Mouse (Mus musculus): Measurements from ENCODE around the gene Pik3c2b. TPM values are rescaled to one million over a fixed set of nuclear protein-coding genes. Genes with fewer than 3 reads are reported as not detected.

The Pik3c2b gene
- total RNA-seq, 1 experiment: 3.1 TPM

- Histone ChIP-seq H3K36me3 (ENCODE audit: control insufficient read depth, insufficient read depth, low read length, poor library complexity, severe bottlenecking) (no peaks in the 10 kb centered on the region), H3K9me3 (ENCODE audit: control insufficient read depth, insufficient read depth, low read depth, low read length) (no peaks in the 10 kb centered on the region), H3K4me3 (ENCODE audit: insufficient read depth in 1 of 2, low read depth in 1 of 2, low read length in 2 of 2, poor library complexity in 1 of 2, severe bottlenecking in 1 of 2) (no peak overlapping the region), H3K27ac (ENCODE audit: insufficient read depth, low read depth, low read length, poor library complexity, severe bottlenecking) (no peak overlapping the region; the same call in 1 of the 2 replicates), H3K9ac (ENCODE audit: insufficient read depth, low read depth, low read length, poor library complexity, severe bottlenecking) (no peak overlapping the region), H3K4me1 (ENCODE audit: control insufficient read depth in 2 of 2, insufficient read depth in 2 of 2, low read length in 2 of 2, poor library complexity in 1 of 2) (peaks cover 4 to 18% of the 10 kb centered on the region in 2 experiments; a peak in 3 of 4 replicates)
- in situ Hi-C loops (cut with MboI; ENCODE audit: low sequenced_read_pairs in 2 of 2, unreplicated experiment in 2 of 2): no loop called here
- DNase-seq (ENCODE audit: low read depth, low spot score): no peak
- TF ChIP-seq ZC3H11A (IDR thresholded peaks at IDR 0.05; ENCODE audit: borderline replicate concordance, low read depth, low read length): no peak
- TF ChIP-seq CHD2 (IDR thresholded peaks at IDR 0.05; ENCODE audit: low read depth, low read length): no peak
These were observed 4.5 kb downstream of the Pik3c2b start for GRCm38 (mm10) chr1:133050001-133050431.

GRCm38 (mm10) chr1:133051829-133052228 lies 6.4 kb downstream of the Pik3c2b start:
- TF ChIP-seq MAFK (IDR thresholded peaks at IDR 0.05; ENCODE audit: insufficient read depth, low read depth, low read length) (no peak), ZC3H11A (IDR thresholded peaks at IDR 0.05; ENCODE audit: borderline replicate concordance, low read depth, low read length) (peak; percentile 13; the same call in 1 of the 2 replicates)
- Histone ChIP-seq H3K9ac (ENCODE audit: insufficient read depth, low read depth, low read length, poor library complexity, severe bottlenecking) (no peak overlapping the region), H3K4me1 (ENCODE audit: control insufficient read depth in 2 of 2, insufficient read depth in 2 of 2, low read length in 2 of 2, poor library complexity in 1 of 2) (peaks cover 2 to 18% of the 10 kb centered on the region in 2 experiments; a peak in 3 of 4 replicates), H3K27ac (ENCODE audit: insufficient read depth, low read depth, low read length, poor library complexity, severe bottlenecking) (no peak overlapping the region), H3K9me3 (ENCODE audit: control insufficient read depth, insufficient read depth, low read depth, low read length) (no peaks in the 10 kb centered on the region), H3K36me3 (ENCODE audit: control insufficient read depth, insufficient read depth, low read length, poor library complexity, severe bottlenecking) (no peaks in the 10 kb centered on the region), H3K4me3 (ENCODE audit: insufficient read depth in 1 of 2, low read depth in 1 of 2, low read length in 2 of 2, poor library complexity in 1 of 2, severe bottlenecking in 1 of 2) (no peak overlapping the region)
- DNase-seq (ENCODE audit: low read depth, low spot score): no peak
- in situ Hi-C loops (cut with MboI; ENCODE audit: low sequenced_read_pairs in 2 of 2, unreplicated experiment in 2 of 2): no loop called here

GRCm38 (mm10) chr1:133053034-133053433 lies 7.6 kb downstream of the Pik3c2b start:
- no peak overlapping the region for H3K4me3 ChIP-seq (ENCODE audit: insufficient read depth in 1 of 2, low read depth in 1 of 2, low read length in 2 of 2, poor library complexity in 1 of 2, severe bottlenecking in 1 of 2)
- TF ChIP-seq MAFK (IDR thresholded peaks at IDR 0.05; ENCODE audit: insufficient read depth, low read depth, low read length): no peak
- no peak for TF ChIP-seq CHD2 (IDR thresholded peaks at IDR 0.05; ENCODE audit: low read depth, low read length)
- TF ChIP-seq ZNF384 (IDR thresholded peaks at IDR 0.05; ENCODE audit: low read depth, low read length): no peak
- no peak for TF ChIP-seq ZC3H11A (IDR thresholded peaks at IDR 0.05; ENCODE audit: borderline replicate concordance, low read depth, low read length)
- TF ChIP-seq HCFC1 (IDR thresholded peaks at IDR 0.05; ENCODE audit: borderline replicate concordance, insufficient read depth, low read length): no peak
- H3K36me3 ChIP-seq (ENCODE audit: control insufficient read depth, insufficient read depth, low read length, poor library complexity, severe bottlenecking): no peaks in the 10 kb centered on the region
- H3K27ac ChIP-seq (ENCODE audit: insufficient read depth, low read depth, low read length, poor library complexity, severe bottlenecking): no peak overlapping the region
- DNase-seq (ENCODE audit: low read depth, low spot score): no peak
- H3K4me1 ChIP-seq (ENCODE audit: control insufficient read depth in 2 of 2, insufficient read depth in 2 of 2, low read length in 2 of 2, poor library complexity in 1 of 2): peaks cover 0 to 15% of the 10 kb centered on the region in 2 experiments; a peak in 2 of 4 replicates
- H3K9ac ChIP-seq (ENCODE audit: insufficient read depth, low read depth, low read length, poor library complexity, severe bottlenecking): no peak overlapping the region
- no peaks in the 10 kb centered on the region for H3K9me3 ChIP-seq (ENCODE audit: control insufficient read depth, insufficient read depth, low read depth, low read length)
- in situ Hi-C loops (cut with MboI; ENCODE audit: low sequenced_read_pairs in 2 of 2, unreplicated experiment in 2 of 2): no loop called here

GRCm38 (mm10) chr1:133054326-133054725 lies 8.9 kb downstream of the Pik3c2b start:
- no peak overlapping the region for H3K27ac ChIP-seq (ENCODE audit: insufficient read depth, low read depth, low read length, poor library complexity, severe bottlenecking)
- H3K9ac ChIP-seq (ENCODE audit: insufficient read depth, low read depth, low read length, poor library complexity, severe bottlenecking): no peak overlapping the region
- no peak for TF ChIP-seq ZC3H11A (IDR thresholded peaks at IDR 0.05; ENCODE audit: borderline replicate concordance, low read depth, low read length)
- no peak for TF ChIP-seq CHD2 (IDR thresholded peaks at IDR 0.05; ENCODE audit: low read depth, low read length)
- no peak for TF ChIP-seq HCFC1 (IDR thresholded peaks at IDR 0.05; ENCODE audit: borderline replicate concordance, insufficient read depth, low read length)
- DNase-seq (ENCODE audit: low read depth, low spot score): no peak
- in situ Hi-C loops (cut with MboI; ENCODE audit: low sequenced_read_pairs in 2 of 2, unreplicated experiment in 2 of 2): no loop called here
- H3K4me3 ChIP-seq (ENCODE audit: insufficient read depth in 1 of 2, low read depth in 1 of 2, low read length in 2 of 2, poor library complexity in 1 of 2, severe bottlenecking in 1 of 2): no peak overlapping the region
- no peaks in the 10 kb centered on the region for H3K36me3 ChIP-seq (ENCODE audit: control insufficient read depth, insufficient read depth, low read length, poor library complexity, severe bottlenecking)
- no peaks in the 10 kb centered on the region for H3K9me3 ChIP-seq (ENCODE audit: control insufficient read depth, insufficient read depth, low read depth, low read length)
- H3K4me1 ChIP-seq (ENCODE audit: control insufficient read depth in 2 of 2, insufficient read depth in 2 of 2, low read length in 2 of 2, poor library complexity in 1 of 2): peaks cover 0 to 15% of the 10 kb centered on the region in 2 experiments; a peak in 2 of 4 replicates

GRCm38 (mm10) chr1:133057345-133058034 lies 12.0 kb downstream of the Pik3c2b start:
- Histone ChIP-seq H3K9me3 (ENCODE audit: control insufficient read depth, insufficient read depth, low read depth, low read length) (no peaks in the 10 kb centered on the region), H3K9ac (ENCODE audit: insufficient read depth, low read depth, low read length, poor library complexity, severe bottlenecking) (no peak overlapping the region), H3K27ac (ENCODE audit: insufficient read depth, low read depth, low read length, poor library complexity, severe bottlenecking) (no peak overlapping the region), H3K4me3 (ENCODE audit: insufficient read depth in 1 of 2, low read depth in 1 of 2, low read length in 2 of 2, poor library complexity in 1 of 2, severe bottlenecking in 1 of 2) (no peak overlapping the region), H3K4me1 (ENCODE audit: control insufficient read depth in 2 of 2, insufficient read depth in 2 of 2, low read length in 2 of 2, poor library complexity in 1 of 2) (peaks cover 0 to 14% of the 10 kb centered on the region in 2 experiments; a peak in 2 of 4 replicates), H3K36me3 (ENCODE audit: control insufficient read depth, insufficient read depth, low read length, poor library complexity, severe bottlenecking) (no peaks in the 10 kb centered on the region; the same call in 1 of the 2 replicates)
- in situ Hi-C loops (cut with MboI; ENCODE audit: low sequenced_read_pairs in 2 of 2, unreplicated experiment in 2 of 2): no loop called here
- no peak for TF ChIP-seq ZNF384 (IDR thresholded peaks at IDR 0.05; ENCODE audit: low read depth, low read length)
- TF ChIP-seq ZC3H11A (IDR thresholded peaks at IDR 0.05; ENCODE audit: borderline replicate concordance, low read depth, low read length): no peak
- no peak for DNase-seq (ENCODE audit: low read depth, low spot score)
